Mouse (Mus musculus) stomach, postnatal 0 days (tissue): ENCODE data around the gene Srr.

Source experiments
- CTCF ChIP-seq: IDR thresholded peaks from 2 replicates; pipeline ENCODE4 v1.5.1; 2016; ENCODE audit warnings: antibody characterized with exemption, low read depth, mild to moderate bottlenecking, moderate library complexity
- EP300 ChIP-seq: optimal IDR thresholded peaks from 2 replicates; pipeline ENCODE3; 2016; ENCODE audit warnings: antibody characterized with exemption

DNA sequence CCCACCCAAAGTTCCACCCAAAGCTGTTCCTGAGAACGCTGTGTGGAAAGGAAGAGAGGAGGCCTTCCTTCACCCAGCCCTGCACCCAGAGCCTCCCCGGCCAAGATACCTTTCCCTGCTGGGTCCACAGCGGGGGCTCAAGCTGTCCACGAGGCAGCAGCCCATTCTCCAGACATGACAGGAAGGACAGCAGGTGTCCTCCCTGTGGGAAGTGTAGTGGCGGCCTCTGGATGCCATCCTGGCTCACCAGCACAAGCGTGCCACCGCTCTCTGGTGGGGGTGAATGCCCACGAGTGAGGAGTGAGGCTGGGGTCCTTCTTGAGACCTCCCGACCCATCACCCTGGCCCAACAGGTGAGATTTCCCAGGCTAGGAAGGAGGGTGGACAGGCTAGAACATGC, 60.5 kb downstream of the Srr start:
- TF ChIP-seq EP300 (no peak), CTCF (no peak)
